Mouse (Mus musculus): Measurements from ENCODE around the gene Mad1l1.

Gene Mad1l1

GRCm38 (mm10) chr5:140081084-140081483 lies 240.3 kb downstream of the Mad1l1 start:
- no peak for DNase-seq

GRCm38 (mm10) chr5:140079511-140079910 lies 241.8 kb downstream of the Mad1l1 start:
- DNase-seq: no peak

GRCm38 (mm10) chr5:140078406-140078805 lies 242.9 kb downstream of the Mad1l1 start:
- DNase-seq: no peak

- no peak for DNase-seq
These were observed 244.9 kb downstream of the Mad1l1 start for GRCm38 (mm10) chr5:140076438-140076837.

GRCm38 (mm10) chr5:140073671-140074116 lies 247.7 kb downstream of the Mad1l1 start:
- no peak for DNase-seq

- DNase-seq: no peak
These were observed 248.1 kb downstream of the Mad1l1 start for GRCm38 (mm10) chr5:140073148-140073670.

- no peak for DNase-seq
These were observed 252.8 kb downstream of the Mad1l1 start for GRCm38 (mm10) chr5:140068506-140068905.

- no peak for DNase-seq
These were observed 253.3 kb downstream of the Mad1l1 start for GRCm38 (mm10) chr5:140068051-140068450.

GRCm38 (mm10) chr5:140066769-140067168 lies 254.6 kb downstream of the Mad1l1 start:
- DNase-seq: no peak

- no peak for DNase-seq
These were observed 255.1 kb downstream of the Mad1l1 start for GRCm38 (mm10) chr5:140066281-140066680.

- no peak for DNase-seq
These were observed 255.9 kb downstream of the Mad1l1 start for GRCm38 (mm10) chr5:140065281-140065945.

GRCm38 (mm10) chr5:140064521-140064920 lies 256.8 kb downstream of the Mad1l1 start:
- DNase-seq: no peak

- no peak for DNase-seq
These were observed 258.5 kb downstream of the Mad1l1 start for GRCm38 (mm10) chr5:140062828-140063227.

GRCm38 (mm10) chr5:140062316-140062715 lies 259.0 kb downstream of the Mad1l1 start:
- DNase-seq: no peak

- no peak for DNase-seq
These were observed 260.0 kb downstream of the Mad1l1 start for GRCm38 (mm10) chr5:140061296-140061879.

GRCm38 (mm10) chr5:140056291-140056690 lies 265.1 kb downstream of the Mad1l1 start:
- no peak for DNase-seq

- DNase-seq: peak; percentile 42
These were observed 265.9 kb downstream of the Mad1l1 start for GRCm38 (mm10) chr5:140055431-140055830.

GRCm38 (mm10) chr5:140053626-140054025 lies 267.7 kb downstream of the Mad1l1 start:
- no peak for DNase-seq

- DNase-seq: no peak
These were observed 268.9 kb downstream of the Mad1l1 start for GRCm38 (mm10) chr5:140052405-140052804.

GRCm38 (mm10) chr5:140045453-140045852 lies 275.9 kb downstream of the Mad1l1 start:
- no peak for DNase-seq

GRCm38 (mm10) chr5:140043002-140043401 lies 278.4 kb downstream of the Mad1l1 start:
- DNase-seq: peak; percentile 27

GRCm38 (mm10) chr5:140042002-140042611 lies 279.2 kb downstream of the Mad1l1 start:
- no peak for DNase-seq

- no peak for DNase-seq
These were observed 280.3 kb downstream of the Mad1l1 start for GRCm38 (mm10) chr5:140041055-140041454.
